Mouse (Mus musculus) monocyte, adult 5-6 weeks (primary cell): Measurements from ENCODE around the gene Pwwp2b. TPM values are rescaled to one million over a fixed set of nuclear protein-coding genes. Genes with fewer than 3 reads are reported as not detected.
A peak's percentile ranks its signal among the peaks of the same experiment; 100 is the strongest.

Experiments
- ATAC-seq: fragments of 153-309, 156-312 bp; replicated peaks from 2 replicates; pipeline ENCODE4 v1.8.0; 2017; ENCODE audit warnings: mild to moderate bottlenecking; ENCODE audit not compliant: low TSS enrichment, insufficient number of reproducible peaks, severe bottlenecking, poor library complexity, low FRiP score
- total RNA-seq: library from RNA; stranded (forward); fragments of 200-1000, 200-491, 200-594 nt; gene quantifications from 3 replicates; pipeline ENCODE4 v1.2.3, GENCODE M21; 2017

The Pwwp2b gene
- total RNA-seq, 1 experiment from 2014 or later, result 2.5 TPM

DNA sequence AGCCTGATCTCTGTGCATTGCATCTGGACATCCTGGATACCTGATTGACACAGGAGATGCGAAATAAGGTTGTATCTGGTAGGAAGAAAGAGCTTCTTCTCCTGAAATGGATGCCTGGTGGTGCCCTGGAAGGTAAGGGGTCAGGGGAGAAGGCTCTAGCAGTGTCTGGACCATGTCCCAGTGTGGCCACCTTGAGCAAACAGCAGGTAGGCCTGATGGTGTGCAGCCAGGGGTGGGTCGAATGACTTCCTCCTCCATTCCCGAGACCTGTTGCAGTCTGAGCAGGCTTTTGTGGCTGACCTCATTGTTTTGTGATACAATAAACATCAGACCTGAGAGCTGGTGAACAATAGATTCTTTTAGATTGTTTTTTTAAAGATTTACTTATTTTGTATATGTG, 33.8 kb downstream of the Pwwp2b start:
- no peak for ATAC-seq

DNA sequence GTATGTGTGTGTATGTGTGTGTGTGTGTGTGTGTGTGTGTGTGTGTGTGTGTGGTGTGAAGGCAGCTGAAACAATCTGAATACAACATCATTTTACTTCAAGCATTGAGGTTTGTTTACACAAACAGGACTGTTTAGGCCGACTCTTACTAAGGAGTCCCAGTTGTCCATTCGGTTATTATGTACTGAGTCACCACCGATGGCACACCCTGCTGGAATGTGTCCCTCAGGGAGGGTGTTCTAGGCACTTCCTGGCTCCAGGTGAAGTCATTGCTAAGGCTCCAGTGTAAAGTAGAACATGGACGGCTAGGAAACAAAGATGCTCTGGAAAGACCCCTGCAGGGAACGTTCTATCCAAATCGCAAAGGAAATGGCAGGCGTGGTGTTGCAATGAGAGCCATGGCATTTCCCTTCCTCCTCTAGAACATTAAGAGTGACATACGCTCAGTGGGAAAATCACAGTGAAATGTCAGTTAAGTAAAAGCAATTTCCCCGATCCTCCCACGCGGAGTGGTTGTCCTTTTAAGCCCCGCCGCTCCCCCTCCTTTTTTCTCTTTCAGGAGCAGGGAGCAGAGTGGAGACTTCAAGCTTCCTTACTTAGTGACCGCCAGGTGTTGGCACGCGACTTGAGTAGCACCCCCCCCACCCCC, 37.1 kb downstream of the Pwwp2b start:
- ATAC-seq, result no peak

DNA sequence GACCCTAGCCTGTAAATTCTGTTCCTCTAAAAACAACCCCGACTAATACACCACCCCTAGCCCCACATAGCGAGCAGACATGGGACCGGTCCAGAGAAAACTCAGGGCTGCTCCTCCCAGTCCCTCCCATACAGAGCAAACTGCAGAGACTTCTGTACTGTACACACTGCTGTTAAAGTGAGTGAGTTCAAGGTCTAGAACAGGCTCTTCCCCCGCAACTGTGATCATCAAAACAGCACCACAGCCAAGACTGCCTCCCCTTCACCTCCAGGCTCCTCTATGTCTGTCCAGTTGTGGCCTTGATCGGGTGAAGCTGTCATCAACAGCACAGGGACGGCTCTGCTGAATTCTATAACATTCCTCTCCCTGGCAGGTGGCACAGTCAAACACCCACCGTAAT, 40.3 kb downstream of the Pwwp2b start:
- ATAC-seq, result no peak

DNA sequence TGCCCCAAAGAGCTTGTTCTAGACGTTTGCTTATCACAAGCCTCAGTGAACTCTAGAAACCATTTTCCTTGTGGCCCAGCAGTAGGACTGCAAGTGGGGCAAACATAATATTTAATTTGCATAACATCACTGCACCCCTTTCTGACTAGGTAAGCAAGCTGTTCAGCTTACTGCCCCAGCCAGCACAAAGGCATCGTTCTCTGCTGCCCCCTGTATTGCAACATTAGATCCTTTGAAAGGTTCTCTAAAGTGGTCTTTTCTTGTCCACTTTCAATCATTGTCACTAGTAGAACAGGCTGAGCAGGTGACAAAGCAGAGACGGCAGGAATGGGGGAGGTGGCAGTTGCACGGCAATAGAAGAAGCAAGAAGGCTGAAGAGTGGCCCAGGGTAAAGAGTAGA, 45.1 kb downstream of the Pwwp2b start:
- ATAC-seq, result no peak

DNA sequence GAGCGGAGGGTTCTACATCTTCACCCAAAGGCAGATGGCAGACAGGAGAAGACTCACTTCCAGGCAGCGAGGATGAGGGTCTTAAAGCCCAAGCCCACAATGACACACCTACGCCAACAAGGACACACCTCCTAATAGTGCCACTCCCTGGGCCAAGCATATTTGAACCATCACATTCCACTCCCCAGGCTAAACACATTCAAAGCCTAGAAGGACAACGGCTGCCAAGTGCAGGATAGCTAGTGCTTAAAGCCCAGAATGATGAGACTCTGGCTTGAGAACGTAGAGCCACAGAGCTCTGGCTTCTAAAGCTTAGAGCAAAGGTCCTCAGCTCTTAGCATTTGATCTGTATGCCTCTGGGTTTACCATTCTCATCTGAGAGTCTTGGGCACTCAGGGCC, 45.8 kb downstream of the Pwwp2b start:
- ATAC-seq, result no peak

DNA sequence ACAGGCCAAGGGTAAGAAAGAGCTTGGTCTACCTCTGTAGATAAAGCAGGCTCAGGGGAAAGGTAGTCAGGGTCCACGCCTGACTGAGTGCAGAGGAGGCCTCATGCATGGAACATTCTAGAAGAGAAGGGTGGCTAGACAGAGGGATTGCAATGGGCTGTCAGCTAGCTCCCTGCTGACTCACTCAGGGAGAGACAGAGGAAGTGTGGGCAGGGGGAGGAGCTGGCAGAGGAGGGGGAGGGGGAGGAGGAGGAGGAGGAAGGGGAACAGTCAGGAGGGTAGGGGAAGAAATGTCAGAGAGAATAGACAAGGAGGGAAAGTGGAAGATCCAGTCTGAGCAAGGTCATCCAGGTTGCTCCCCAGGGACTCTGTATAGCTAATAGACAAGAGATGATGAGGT, 47.4 kb downstream of the Pwwp2b start:
- ATAC-seq, result 0 out of 2 replicates have a peak, but pooled peaks have one; percentile 28

DNA sequence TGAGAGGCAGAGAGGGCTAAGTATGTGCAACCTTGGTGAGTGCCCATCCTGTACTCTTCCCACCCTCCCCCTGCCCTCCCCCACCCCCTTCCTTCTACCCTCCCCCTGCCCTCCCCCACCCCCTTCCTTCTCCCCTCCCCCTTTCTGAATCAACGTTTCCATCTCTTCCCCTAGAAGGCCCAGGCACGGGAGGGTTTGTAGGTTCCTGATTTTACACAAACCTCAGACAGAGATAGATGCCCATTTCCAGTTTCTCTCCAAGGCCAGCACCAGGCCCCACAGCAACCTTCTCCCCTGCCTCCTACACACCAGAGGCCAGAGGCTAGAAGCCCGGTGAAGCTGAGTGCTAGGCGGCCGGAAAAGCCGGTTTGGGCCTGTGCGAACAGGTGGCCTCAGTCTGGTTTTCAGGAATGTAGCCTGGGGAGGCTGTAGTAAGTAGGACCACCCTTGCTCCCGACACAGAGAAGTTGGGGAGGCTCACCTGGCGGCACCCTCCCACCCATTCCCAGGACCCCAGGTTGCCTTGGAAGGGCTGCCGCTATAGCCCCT, 48.3 kb downstream of the Pwwp2b start:
- no peak for ATAC-seq

DNA sequence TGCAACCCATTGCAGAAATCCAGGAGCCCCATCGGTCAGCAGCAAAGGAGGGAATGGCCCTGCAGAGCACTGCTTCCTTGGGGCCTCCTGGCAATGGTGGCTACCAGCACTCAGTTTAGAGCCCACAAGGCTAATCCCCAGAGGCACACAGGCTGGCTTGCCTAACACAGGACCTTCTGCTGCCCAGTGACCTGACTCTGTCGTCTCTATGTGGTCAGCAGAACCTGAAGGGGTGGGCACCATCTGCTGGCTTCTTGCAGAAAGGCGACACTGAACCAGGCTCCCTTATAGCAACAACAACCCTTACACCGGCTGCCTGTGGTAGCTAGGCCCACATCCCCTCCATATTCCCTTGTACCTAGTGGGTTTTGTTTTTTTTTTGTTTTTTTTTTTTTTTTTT, 50.2 kb downstream of the Pwwp2b start:
- no peak for ATAC-seq

DNA sequence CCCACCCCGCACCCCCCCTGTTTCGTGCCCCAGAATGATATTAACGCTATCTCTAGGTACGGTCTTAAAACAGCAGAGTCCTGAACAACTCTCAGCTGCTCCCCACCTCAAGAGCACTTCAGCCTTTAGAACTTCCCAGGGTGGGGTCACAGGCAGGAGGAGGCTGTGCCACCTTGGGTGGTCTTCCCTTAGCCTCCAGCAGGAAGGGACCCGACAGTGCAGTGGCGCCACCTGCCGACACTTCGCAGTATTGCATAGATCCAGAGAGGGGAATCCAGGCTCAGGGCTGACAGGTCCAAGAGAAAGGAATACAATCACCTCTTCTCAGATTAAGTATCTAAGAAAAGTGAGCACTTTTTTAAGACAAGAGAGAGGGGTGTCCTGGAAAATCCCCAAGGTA, 51.1 kb downstream of the Pwwp2b start:
- no peak for ATAC-seq

DNA sequence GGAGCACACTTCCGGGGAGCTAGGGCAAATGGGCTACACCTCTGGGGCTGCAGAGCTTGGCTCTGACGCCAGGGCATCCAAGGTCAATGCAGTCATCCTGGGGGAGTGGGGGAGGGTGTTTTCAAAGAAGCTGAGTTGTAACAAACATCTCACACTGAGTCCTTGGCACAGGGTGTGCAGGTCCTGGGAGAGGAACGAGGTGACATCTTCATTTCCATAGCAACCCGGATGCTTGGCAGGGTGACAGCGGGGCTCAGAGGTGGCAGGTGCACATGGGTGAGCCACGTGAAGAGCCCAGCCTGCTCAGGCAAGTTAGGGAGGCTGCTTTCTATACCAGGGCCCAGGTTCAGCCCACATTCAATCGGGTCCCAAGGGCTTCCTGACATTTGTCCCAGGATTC, 52.1 kb downstream of the Pwwp2b start:
- no peak for ATAC-seq

DNA sequence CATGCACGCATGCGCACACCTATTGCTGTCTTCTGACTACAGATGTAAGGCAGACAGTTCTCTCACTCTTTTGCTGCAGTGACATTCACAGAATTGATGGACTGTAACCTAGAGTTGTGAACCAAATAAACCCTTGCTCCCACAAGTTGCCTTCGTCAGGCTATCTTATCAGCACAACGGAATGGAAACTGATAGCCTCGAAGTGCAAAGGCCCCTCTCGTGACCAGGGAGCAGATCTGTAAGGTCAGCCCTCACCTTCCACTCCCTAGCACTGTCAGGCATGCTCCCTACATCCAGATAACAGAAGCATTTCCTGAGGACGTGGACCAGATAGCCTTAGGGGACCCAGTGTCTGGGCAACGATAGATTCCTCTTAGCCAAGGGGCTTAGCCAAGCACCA, 53.2 kb downstream of the Pwwp2b start:
- ATAC-seq, result no peak

DNA sequence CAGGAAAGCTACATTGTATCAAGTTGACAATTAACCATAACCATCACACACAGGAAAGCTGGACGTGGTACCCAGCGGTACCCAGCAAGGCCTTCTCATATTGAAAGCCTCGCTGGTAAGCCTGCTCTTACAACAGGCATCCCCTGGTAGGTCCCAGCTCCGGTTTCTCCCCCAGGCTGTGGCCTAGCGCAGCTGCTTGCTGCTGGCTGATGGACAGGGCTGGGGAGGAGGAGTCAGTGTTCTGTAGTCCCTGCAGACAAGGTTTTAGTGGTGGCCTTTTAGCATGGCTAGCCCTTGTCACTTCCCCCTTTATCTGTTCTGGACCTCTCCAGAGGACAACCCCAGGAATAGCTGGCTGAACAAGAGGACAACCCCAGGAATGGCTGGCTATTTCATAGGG, 54.0 kb downstream of the Pwwp2b start:
- no peak for ATAC-seq

DNA sequence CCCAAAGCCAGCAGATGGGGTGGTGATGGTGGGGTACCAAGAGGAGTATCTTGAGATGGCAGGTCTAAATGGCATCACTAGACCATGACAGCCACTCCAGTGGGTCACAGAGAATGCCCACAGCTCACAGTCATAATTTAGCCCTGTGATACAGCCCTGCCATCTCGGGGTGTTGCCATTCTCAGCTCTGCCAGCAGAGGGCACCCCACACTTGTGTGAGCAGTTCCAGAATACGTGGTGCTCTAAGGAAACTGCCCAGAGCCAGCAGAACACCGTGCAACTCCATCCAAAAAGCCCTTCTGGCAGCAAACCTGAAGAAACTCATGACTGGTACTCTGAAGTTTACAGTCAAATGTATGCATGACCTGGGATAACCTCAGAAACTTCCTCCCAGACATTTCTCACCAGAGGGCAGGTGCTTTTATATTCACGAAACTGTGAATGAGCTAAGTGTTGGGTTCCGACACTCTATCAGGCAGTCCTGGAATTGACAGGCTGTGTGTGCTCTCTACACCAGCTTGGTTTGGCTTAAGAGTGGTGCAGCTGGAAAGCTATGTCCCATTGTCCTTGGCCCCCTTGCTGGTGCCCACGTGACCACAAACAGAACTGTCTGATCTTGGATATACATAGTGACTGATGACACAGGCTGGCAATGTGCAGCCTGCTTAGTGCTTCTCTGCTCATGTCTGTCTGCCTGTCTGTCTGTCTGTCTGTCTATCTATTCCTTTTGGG, 55.2 kb downstream of the Pwwp2b start:
- peak; percentile 72 for ATAC-seq

DNA sequence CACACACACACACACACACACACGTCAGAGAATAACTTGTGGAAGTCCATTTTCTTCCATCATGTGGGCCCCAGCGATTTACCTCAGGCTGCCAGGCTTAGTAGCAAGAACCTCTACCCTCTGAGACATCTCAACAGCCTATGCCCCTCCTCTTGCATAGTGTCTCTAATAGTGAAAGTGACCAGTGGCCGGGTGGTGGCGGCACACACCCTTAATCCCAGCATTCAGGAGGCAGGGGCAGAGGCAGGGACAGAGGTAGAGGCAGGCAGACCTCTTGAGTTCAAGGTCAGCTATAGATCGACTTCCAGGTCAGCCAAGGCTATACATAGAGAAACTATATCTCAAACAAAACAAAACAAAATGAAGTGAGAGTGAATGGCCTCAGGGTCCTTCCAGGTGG, 56.0 kb downstream of the Pwwp2b start:
- ATAC-seq, result no peak

DNA sequence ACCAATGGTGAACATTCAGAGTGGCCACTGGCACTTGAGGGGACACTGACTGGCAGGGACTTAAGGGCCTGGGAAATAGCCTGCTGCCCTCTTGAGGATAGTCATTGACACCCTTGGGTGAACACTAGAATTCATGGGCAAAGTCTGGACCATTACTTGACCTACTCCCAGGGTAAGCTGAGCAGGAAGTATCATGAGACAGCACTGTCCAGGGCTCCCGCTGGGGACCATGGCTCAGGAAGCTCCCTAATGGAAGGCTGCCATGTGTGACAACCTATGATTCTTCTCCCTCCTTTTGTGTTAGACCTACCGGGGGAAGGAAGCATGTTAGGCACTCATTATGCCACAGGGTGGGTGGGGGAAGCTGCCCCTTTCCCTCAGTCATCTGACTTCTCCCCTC, 58.8 kb downstream of the Pwwp2b start:
- ATAC-seq, result no peak

DNA sequence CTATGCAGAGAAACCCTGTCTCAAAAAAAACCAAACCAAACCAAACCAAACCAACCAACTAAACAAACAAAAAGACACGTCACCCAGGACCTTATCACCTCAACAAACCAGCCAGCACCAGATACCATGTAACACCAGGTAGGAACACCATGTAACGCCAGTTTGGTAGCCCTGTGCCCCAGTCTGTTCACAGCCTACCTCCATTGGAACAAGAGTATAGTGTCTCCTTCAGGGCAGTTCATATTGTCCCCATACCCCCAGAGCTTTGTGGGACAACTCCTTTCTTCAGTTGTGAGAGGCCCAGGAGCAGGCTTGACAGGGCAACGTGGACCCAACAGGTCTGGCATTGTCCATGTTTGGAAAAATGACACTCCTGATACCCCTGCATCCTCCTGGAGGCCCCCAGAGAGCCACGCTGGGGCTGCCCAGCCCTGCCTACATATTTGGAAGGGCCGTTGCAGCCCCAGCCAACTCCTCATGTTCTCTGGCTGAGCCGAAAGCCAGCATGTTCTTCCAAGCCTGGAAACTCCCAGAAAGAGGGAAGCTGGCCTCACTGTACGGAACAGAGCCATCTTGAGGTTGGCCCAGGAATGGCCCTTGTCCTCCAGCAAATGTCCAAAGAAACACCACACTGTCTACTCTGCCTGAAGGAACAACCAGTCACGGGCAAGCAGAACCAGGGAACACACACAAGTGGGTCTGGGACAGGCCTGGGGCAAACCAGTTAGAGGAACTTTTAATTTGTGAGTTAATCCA, 60.0 kb downstream of the Pwwp2b start:
- no peak for ATAC-seq

DNA sequence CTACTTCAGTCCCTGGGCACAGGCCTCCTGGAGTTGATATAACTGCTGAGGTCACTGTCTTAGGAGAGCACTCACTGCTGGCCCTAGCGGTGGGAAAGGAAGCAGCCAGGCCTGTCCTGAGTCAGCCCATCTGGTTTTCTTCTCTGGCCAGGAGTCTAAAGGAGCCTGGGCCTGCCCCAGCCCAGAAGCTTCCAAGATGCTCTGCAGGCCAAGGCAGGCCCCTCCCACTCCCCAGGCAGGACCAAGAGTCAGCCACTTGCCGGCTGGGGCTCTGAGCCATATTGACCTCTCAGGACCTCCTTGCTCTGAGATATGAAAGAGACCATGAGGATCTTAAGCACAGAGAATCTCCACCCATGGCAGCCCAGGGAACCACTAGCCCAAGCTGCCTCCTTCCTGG, 60.8 kb downstream of the Pwwp2b start:
- ATAC-seq, result no peak

DNA sequence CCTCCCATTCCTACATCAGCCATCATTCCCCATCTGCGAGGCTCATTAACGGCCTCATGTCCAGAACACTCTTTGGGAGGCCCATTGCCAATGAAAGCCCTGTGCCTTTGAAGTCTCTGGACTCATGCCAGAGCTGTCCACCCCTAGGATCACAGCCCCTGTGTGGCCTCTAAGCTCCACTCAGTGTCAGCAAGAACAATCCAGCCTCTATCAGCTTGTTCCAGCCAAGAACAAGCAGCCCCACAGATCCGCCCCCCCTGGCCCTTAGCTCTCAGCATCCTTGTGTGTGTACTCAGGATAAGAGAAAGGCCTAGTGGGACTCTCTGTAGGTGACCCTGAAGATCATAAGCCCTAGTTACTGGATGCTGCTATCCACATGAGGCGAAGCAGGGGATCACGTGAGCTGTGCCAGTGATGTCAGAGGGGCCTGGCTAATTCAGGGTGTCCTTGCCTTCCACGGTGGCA, 62.2 kb downstream of the Pwwp2b start:
- no peak for ATAC-seq

DNA sequence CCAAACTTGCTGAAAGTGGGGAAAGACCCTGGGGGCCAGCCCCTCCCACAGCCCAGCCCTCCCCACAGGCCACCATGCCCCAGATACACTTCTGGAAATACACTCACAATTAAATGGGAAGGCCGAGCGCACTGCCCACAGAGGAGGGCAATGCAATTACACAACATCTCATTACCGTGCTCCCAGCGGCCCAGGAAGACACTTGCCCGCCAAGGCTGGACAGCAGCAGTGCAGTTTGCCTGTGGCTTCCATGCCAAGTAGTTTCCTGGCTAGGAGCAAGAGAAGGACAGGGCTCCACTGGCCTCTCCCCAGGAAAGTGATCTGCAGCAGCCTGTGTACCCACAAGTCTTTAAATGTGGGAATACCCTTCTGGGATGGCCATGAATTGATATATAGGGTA, 64.4 kb downstream of the Pwwp2b start:
- ATAC-seq, result no peak

DNA sequence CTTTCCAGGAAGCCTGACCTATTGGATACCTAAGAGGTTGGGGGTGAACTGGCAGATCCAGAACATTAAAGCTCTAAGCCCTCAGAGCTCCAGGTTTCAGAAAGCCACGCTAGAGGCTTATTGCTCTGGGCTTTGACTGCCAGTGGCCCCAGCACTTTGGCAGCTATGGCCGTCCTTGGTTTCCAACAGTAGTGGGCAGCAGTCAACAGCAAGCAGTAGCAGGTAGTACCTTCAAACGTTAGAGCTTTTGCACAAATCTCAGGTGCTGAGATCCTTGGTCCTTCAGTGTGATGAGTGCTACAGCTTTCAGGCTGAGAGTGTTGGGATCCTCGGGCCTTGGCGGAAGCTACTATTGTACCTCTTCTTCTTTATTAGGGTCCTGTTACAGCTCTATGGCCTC, 65.1 kb downstream of the Pwwp2b start:
- ATAC-seq, result no peak
